Mouse (Mus musculus) intestine, embryonic 15.5 days (tissue): ENCODE data around the gene Nat8f3. TPM values are rescaled to one million over a fixed set of nuclear protein-coding genes. Genes with fewer than 3 reads are reported as not detected.
A peak's percentile ranks its signal among the peaks of the same experiment; 100 is the strongest.
"Not testable (repeated sequence)": the region's sequence is repeated elsewhere in the genome, so short reads cannot be mapped to it uniquely, and the experiment has no call there.

Experiments
- ATAC-seq: fragments of 200-750 bp; cut with Nextera tagmentation; 2 replicates; pipeline ENCODE4 v1.8.0; 2017; ENCODE audit warnings: moderate TSS enrichment, moderate library complexity
- H3K27ac ChIP-seq: fragments of 300-500 bp; sonication (generic); 2 replicates; pipeline ENCODE4 v1.5.1; 2015; ENCODE audit warnings: mild to moderate bottlenecking, inconsistent platforms
- H3K27me3 ChIP-seq: fragments of 300-500 bp; sonication (generic); replicated peaks from 2 replicates; pipeline ENCODE4 v1.6.1; 2015; ENCODE audit warnings: inconsistent platforms
- H3K36me3 ChIP-seq: fragments of 300-500 bp; sonication (generic); 2 replicates; pipeline ENCODE4 v1.6.1; 2015; ENCODE audit warnings: inconsistent platforms
- H3K4me1 ChIP-seq: fragments of 300-500 bp; sonication (generic); replicated peaks from 2 replicates; pipeline ENCODE4 v1.6.1; 2015; ENCODE audit warnings: inconsistent platforms
- H3K4me2 ChIP-seq: fragments of 300-500 bp; sonication (generic); replicated peaks from 2 replicates; pipeline ENCODE4 v1.6.1; 2015; ENCODE audit warnings: mild to moderate bottlenecking, inconsistent platforms
- H3K4me3 ChIP-seq: fragments of 300-500 bp; sonication (generic); replicated peaks from 2 replicates; pipeline ENCODE4 v1.5.1; 2015; ENCODE audit warnings: inconsistent platforms
- H3K9ac ChIP-seq: fragments of 300-500 bp; sonication (generic); 2 replicates; pipeline ENCODE4 v1.6.1; 2015; ENCODE audit warnings: inconsistent platforms
- H3K9me3 ChIP-seq: fragments of 300-500 bp; sonication (generic); 2 replicates; pipeline ENCODE4 v1.6.1; 2016; ENCODE audit warnings: inconsistent platforms
- WGBS: fragments of 180-500 bp; shearing (Covaris S2); methylation state at CpG from one replicate; pipeline ENCODE4 v1.1.7; 2015; 5-methylcytosine and 5-hydroxymethylcytosine counted together
- polyA plus RNA-seq: library from polyadenylated mRNA; unstranded; fragments of >200 nt; fragmentation: Nextera tagmentation; extraction: Ambion mirVana; gene quantifications from 2 replicates; pipeline ENCODE4 v1.2.1, GENCODE M21; 2015

Gene Nat8f3
- 0.10 TPM in 1 of 2 replicates, not detected in the other for polyA plus RNA-seq

DNA sequence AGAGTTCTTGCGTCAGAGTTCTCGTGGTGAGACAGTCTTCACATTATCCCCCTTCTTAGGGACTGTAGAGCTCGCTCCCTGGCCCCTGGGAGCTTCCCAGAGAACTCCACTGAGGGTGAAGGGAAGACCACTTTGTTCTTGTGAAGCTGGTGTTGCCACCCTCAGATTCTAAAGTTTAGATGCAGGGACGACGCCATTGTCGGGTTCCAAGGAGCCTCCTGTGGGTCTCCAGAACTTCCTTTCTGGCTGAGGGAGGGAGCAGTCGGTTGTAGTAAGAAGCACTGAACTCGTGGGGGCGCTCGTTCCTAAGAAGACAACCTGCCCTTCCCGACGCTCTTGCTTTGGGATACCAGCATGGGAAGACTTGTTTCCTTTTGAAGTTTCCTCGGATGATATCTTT is at the start of gene Nat8f3:
Gene Nat8f3 (minus strand): TSS at position 223 of the 400 bp plus-strand sequence.
- H3K27ac ChIP-seq: not testable (repeated sequence)

DNA sequence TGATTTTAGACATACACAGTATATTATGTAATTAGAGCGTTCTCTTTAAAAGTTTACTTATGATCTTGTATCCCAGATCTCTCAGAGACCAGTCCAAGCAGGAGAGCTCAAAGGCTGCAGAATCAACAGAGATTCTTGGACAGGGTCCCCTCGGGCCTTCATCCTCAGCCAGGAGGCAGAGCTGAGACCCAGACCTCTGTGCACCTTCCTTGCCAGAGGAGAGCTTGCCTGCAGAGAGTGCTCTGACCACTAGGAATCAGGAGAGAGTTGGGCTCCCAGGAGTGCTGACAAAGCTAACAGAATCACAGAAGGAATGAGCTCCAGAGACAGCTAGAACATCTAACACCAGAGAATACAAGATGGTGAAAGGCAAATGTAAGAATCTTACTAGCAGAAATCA is 47.8 kb upstream of the Nat8f3 start:
- Histone ChIP-seq H3K27me3 (no peaks in the 10 kb centered on the region), H3K9ac (no peak overlapping the region), H3K4me1 (no peaks in the 10 kb centered on the region), H3K36me3 (no peaks in the 10 kb centered on the region), H3K4me2 (no peak overlapping the region), H3K27ac (no peak overlapping the region), H3K9me3 (no peaks in the 10 kb centered on the region), H3K4me3 (no peak overlapping the region)
- WGBS: 83% methylated on average over 2 of the region's 2 CpGs
- no peak for ATAC-seq

More for the DNA sequence above, at the start of gene Nat8f3:
- not testable (repeated sequence) for H3K4me1 ChIP-seq, H3K36me3 ChIP-seq, H3K9me3 ChIP-seq, ATAC-seq, H3K4me2 ChIP-seq, H3K27me3 ChIP-seq, H3K9ac ChIP-seq, H3K4me3 ChIP-seq
- WGBS: 65% methylated on average over 13 of the region's 13 CpGs

GRCm38 (mm10) chr6:85810942-85811537 is 45.5 kb upstream of the Nat8f3 start:
- peak; percentile 69; the same call in 1 of the 2 replicates for ATAC-seq
- not testable (repeated sequence) for H3K9ac ChIP-seq

GRCm38 (mm10) chr6:85810514-85810913 is 45.0 kb upstream of the Nat8f3 start:
- H3K27ac ChIP-seq, H3K9me3 ChIP-seq, H3K4me3 ChIP-seq, H3K9ac ChIP-seq, H3K4me1 ChIP-seq, H3K36me3 ChIP-seq, ATAC-seq, H3K4me2 ChIP-seq, H3K27me3 ChIP-seq: not testable (repeated sequence)
- 81% methylated on average over 3 of the region's 3 CpGs for WGBS

More at GRCm38 (mm10) chr6:85810942-85811537, 45.5 kb upstream of the Nat8f3 start:
- H3K4me2 ChIP-seq, H3K27ac ChIP-seq, H3K4me1 ChIP-seq, H3K4me3 ChIP-seq, H3K36me3 ChIP-seq, H3K27me3 ChIP-seq, H3K9me3 ChIP-seq: not testable (repeated sequence)
- 39% methylated on average over 3 of the region's 3 CpGs for WGBS

DNA sequence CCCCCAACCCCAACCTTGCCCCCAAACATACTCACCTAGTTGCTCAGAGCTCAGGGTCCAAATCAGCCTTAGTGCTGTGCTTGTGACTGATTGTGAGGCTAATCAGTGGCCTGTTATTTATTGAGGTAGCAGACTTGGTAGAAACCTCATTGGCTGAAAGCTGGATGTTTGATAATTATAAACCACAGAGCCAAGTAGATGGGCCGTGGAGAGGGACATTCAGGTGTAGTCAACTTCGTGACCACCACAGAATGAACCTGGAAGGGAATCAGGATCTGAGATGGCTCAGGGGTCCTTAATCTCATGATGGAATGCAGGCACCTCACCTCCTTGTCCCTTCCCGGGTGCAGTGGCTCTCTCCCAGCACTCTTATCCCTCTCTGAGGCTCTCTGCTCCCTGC is 44.2 kb upstream of the Nat8f3 start:
- H3K4me3 ChIP-seq, H3K9ac ChIP-seq, ATAC-seq, H3K36me3 ChIP-seq, H3K4me1 ChIP-seq, H3K9me3 ChIP-seq, H3K4me2 ChIP-seq, H3K27ac ChIP-seq, H3K27me3 ChIP-seq: not testable (repeated sequence)
- WGBS: 61% methylated on average over 2 of the region's 3 CpGs

- H3K4me2 ChIP-seq, H3K4me1 ChIP-seq, H3K9me3 ChIP-seq, H3K36me3 ChIP-seq, ATAC-seq, H3K4me3 ChIP-seq, H3K27me3 ChIP-seq, H3K9ac ChIP-seq, H3K27ac ChIP-seq: not testable (repeated sequence)
- WGBS: 59% methylated on average over 5 of the region's 5 CpGs
Observed at GRCm38 (mm10) chr6:85803180-85803579, 37.6 kb upstream of the Nat8f3 start.

DNA sequence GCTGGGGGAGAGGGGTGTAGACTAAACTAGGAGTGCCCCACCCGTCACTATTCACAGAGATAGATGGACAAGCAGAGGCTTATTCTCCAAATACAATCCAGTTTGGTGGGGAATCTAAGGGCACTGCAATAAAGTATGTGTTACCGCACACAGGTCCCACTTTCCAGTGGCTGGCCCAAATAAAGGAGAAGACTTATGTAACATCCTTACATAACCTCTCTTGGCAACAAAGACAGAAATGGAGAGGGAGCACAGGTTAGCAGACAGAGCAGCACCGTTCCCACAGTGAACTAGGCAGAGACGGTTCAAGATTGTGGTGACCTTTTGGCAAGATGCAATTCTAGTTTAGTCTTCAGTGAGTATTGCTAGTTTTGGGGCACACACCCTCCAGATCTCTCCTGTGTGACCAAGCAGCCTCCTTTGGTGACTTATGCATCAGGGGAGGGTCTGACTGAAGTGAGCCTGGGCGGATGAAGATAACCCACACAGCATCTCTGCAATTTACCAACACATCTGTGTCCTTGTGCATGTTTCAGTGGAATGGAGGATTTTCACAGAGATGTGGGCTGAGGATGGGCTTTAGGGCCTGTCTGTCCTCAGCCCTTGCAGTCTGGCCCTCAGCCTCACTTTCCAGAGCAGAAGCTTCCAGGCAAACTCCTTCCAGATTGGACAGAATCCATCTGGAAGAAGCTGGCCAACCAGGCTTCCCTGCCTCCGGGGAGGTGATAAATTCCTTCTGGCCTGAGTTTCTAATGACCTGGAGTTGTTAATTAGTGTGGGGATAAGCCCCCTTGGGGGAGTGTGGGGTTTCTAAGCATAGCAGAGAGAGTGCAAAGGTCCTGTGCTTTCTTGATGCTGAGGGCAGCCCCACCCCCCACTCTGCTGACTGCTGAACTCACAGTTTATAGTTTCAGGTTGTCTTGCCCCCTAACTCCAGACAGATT is 2.2 kb downstream of the Nat8f3 start:
- not testable (repeated sequence) for H3K4me2 ChIP-seq, H3K4me1 ChIP-seq, H3K27me3 ChIP-seq, ATAC-seq, H3K27ac ChIP-seq, H3K4me3 ChIP-seq, H3K9me3 ChIP-seq, H3K9ac ChIP-seq, H3K36me3 ChIP-seq
- 78% methylated on average over 6 of the region's 6 CpGs for WGBS

DNA sequence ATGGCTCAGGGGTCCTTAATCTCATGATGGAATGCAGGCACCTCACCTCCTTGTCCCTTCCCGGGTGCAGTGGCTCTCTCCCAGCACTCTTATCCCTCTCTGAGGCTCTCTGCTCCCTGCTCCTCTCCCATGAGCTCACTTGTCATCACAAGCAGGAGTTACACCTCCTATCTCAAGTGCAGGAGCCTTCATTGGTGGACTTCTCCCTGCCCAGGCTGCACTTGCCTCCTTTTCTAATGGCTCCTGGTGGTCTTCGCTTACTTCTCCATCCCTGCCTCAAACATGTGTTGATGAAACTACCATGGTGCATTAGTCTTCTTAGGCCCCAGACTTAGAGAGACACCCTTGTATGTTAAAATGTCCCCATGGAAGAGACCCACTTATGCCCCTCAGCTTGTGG is 2.9 kb downstream of the Nat8f3 start:
- H3K27ac ChIP-seq, H3K9ac ChIP-seq, H3K4me2 ChIP-seq, ATAC-seq, H3K9me3 ChIP-seq, H3K4me1 ChIP-seq, H3K36me3 ChIP-seq, H3K4me3 ChIP-seq, H3K27me3 ChIP-seq: not testable (repeated sequence)
- 62% methylated on average over 2 of the region's 2 CpGs for WGBS

DNA sequence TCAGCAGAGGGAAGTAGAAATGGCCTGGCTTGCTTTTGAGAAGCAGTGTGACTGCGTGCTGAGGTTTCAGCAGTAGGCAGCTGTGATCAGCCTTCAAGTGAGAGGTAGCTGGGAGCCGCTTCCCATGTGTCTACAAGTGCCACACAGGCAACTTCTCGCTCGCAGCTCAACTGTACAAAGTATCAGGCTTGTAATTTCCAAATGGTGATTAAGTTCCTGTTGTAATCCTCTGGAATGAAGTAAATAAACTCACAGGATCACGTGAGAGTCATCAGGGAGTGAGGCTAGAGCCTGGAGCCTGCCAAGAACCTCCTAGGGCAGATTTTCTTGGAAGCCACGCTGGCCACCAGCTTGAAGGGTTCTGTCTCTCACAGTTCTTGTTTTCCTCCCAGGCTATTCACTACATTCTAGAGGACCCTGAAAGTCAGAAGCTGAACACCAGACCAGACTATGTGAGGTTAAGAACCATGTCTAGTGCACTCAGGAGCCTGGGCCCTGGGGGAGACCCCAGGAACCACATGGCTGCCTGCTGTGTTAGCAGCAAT is 9.8 kb downstream of the Nat8f3 start:
- H3K27me3 ChIP-seq, ATAC-seq, H3K9me3 ChIP-seq, H3K4me1 ChIP-seq, H3K36me3 ChIP-seq, H3K4me3 ChIP-seq, H3K9ac ChIP-seq, H3K4me2 ChIP-seq, H3K27ac ChIP-seq: not testable (repeated sequence)
- 37% methylated on average over 3 of the region's 6 CpGs for WGBS

DNA sequence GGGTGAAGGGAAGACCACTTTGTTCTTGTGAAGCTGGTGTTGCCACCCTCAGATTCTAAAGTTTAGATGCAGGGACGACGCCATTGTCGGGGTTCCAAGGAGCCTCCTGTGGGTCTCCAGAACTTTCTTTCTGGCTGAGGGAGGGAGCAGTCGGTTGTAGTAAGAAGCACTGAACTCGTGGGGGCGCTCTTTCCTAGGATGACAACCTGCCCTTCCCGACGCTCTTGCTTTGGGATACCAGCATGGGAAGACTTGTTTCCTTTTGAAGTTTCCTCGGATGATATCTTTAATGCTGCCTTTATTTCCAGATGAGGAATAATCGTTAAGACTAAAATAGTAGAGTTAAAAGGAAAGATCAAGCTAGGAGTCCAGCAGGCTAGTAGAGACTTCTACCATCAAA is 52.4 kb downstream of the Nat8f3 start, which contains the start of gene Nat8f7:
Gene Nat8f7 (minus strand): TSS at position 101 of the 400 bp plus-strand sequence.
- not testable (repeated sequence) for H3K4me2 ChIP-seq, H3K4me3 ChIP-seq, H3K9me3 ChIP-seq, H3K4me1 ChIP-seq, H3K36me3 ChIP-seq, H3K9ac ChIP-seq, H3K27me3 ChIP-seq, H3K27ac ChIP-seq, ATAC-seq
- 80% methylated on average over 10 of the region's 10 CpGs for whole genome bisulfite sequencing

DNA sequence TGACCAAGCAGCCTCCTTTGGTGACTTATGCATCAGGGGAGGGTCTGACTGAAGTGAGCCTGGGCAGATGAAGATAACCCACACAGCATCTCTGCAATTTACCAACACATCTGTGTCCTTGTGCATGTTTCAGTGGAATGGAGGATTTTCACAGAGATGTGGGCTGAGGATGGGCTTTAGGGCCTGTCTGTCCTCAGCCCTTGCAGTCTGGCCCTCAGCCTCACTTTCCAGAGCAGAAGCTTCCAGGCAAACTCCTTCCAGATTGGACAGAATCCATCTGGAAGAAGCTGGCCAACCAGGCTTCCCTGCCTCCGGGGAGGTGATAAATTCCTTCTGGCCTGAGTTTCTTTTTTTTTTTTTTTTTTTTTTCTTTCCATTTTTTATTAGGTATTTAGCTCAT is 55.9 kb downstream of the Nat8f3 start:
- H3K4me3 ChIP-seq, H3K27ac ChIP-seq, H3K9ac ChIP-seq, H3K4me1 ChIP-seq, H3K36me3 ChIP-seq, H3K27me3 ChIP-seq, ATAC-seq, H3K9me3 ChIP-seq, H3K4me2 ChIP-seq: not testable (repeated sequence)
- 57% methylated on average over 1 of the region's 1 CpGs for WGBS

DNA sequence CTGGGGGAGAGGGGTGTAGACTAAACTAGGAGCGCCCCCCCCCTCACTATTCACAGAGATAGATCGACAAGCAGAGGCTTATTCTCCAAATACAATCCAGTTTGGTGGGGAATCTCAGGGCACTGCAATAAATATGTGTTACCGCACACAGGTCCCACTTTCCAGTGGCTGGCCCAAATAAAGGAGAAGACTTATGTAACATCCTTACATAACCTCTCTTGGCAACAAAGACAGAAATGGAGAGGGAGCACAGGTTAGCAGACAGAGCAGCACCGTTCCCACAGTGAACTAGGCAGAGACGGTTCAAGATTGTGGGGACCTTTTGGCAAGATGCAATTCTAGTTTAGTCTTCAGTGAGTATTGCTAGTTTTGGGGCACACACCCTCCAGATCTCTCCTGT is 56.3 kb downstream of the Nat8f3 start:
- not testable (repeated sequence) for H3K4me2 ChIP-seq, H3K4me3 ChIP-seq, ATAC-seq, H3K9me3 ChIP-seq, H3K27me3 ChIP-seq, H3K36me3 ChIP-seq, H3K27ac ChIP-seq, H3K4me1 ChIP-seq, H3K9ac ChIP-seq
- 89% methylated on average over 5 of the region's 5 CpGs for WGBS
